Mouse (Mus musculus): ENCODE measurements around the gene Ccdc6. TPM values are rescaled to one million over a fixed set of nuclear protein-coding genes. Genes with fewer than 3 reads are reported as not detected.

Ccdc6 gene
- polyA plus RNA-seq, 1 experiment from 2014 or later: 14.4 TPM

- under 1% methylated on average over 34 of the region's 58 CpGs for WGBS
- H3K4me3 ChIP-seq: peak overlapping the region; percentile 95
Observed at GRCm38 (mm10) chr10:70097291-70097901, 475 bp downstream of the Ccdc6 start.

GRCm38 (mm10) chr10:70097911-70098569 is 1.1 kb downstream of the Ccdc6 start:
- Histone ChIP-seq H3K4me1 (peaks cover 24% of the 10 kb centered on the region), H3K27me3 (no peaks in the 10 kb centered on the region), H3K9me3 (peaks cover 2% of the 10 kb centered on the region; the same call in 1 of the 2 replicates), H3K4me2 (replicated peaks) (peak overlapping the region; percentile 87), H3K36me3 (0 out of 2 replicates have a peak, but pooled peaks cover 5% of the 10 kb centered on the region), H3K4me3 (peak overlapping the region; percentile 95), H3K27ac (peak overlapping the region; percentile 84), H3K9ac (peak overlapping the region; percentile 89)
- WGBS: under 1% methylated on average over 29 of the region's 29 CpGs
- peak; percentile 18; the same call in 1 of the 2 replicates for ATAC-seq (ENCODE audit: insufficient number of reproducible peaks, insufficient read depth, low FRiP score, low TSS enrichment)

More at GRCm38 (mm10) chr10:70097291-70097901, 475 bp downstream of the Ccdc6 start:
- Histone ChIP-seq H3K4me1 (peaks cover 24% of the 10 kb centered on the region), H3K27ac (peak overlapping the region; percentile 84), H3K4me2 (replicated peaks) (peak overlapping the region; percentile 87), H3K9ac (peak overlapping the region; percentile 89), H3K9me3 (peaks cover 2% of the 10 kb centered on the region; the same call in 1 of the 2 replicates), H3K36me3 (0 out of 2 replicates have a peak, but pooled peaks cover 2% of the 10 kb centered on the region), H3K27me3 (no peaks in the 10 kb centered on the region)
- peak; percentile 2; the same call in 1 of the 2 replicates for ATAC-seq (ENCODE audit: insufficient number of reproducible peaks, insufficient read depth, low FRiP score, low TSS enrichment)

- H3K4me2 ChIP-seq (replicated peaks): peak overlapping the region; percentile 87
- 0 out of 2 replicates have a peak, but pooled peaks cover 5% of the 10 kb centered on the region for H3K36me3 ChIP-seq
- 8% methylated on average over 6 of the region's 6 CpGs for WGBS
- H3K9me3 ChIP-seq: peaks cover 2% of the 10 kb centered on the region; the same call in 1 of the 2 replicates
- H3K27me3 ChIP-seq: no peaks in the 10 kb centered on the region
- peak overlapping the region; percentile 89 for H3K9ac ChIP-seq
- H3K4me3 ChIP-seq: peak overlapping the region; percentile 95
- H3K27ac ChIP-seq: no peak overlapping the region
- ATAC-seq (ENCODE audit: insufficient number of reproducible peaks, insufficient read depth, low FRiP score, low TSS enrichment): no peak
- H3K4me1 ChIP-seq: peaks cover 24% of the 10 kb centered on the region
Observed at GRCm38 (mm10) chr10:70098626-70099025, 1.7 kb downstream of the Ccdc6 start.

DNA sequence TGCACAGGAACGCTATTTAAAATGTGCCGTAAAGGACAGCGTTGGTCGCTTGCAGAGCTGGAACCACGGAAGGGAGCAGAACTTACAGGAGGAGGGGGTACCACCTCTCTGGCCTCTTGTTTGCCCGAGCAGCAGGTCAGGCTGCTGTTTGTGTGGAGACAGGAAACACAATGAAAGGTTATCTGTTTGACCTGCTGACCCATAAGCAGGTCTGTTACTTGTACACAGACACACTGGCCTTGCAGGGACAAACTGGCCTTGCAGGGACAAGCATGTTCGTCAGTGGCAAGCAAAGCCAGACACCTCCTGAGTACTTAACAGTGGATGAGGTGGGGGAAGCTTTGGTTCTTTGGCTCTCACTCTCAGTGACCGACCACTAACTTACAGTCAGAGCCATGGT is 2.1 kb downstream of the Ccdc6 start:
- 0 out of 2 replicates have a peak, but pooled peaks cover 5% of the 10 kb centered on the region for H3K36me3 ChIP-seq
- H3K4me3 ChIP-seq: peak overlapping the region; percentile 95
- H3K4me2 ChIP-seq (replicated peaks): peak overlapping the region; percentile 87
- peaks cover 2% of the 10 kb centered on the region; the same call in 1 of the 2 replicates for H3K9me3 ChIP-seq
- no peaks in the 10 kb centered on the region for H3K27me3 ChIP-seq
- ATAC-seq (ENCODE audit: insufficient number of reproducible peaks, insufficient read depth, low FRiP score, low TSS enrichment): no peak
- 0 out of 2 replicates have a peak overlapping the region, but pooled peaks have one; percentile 15 for H3K9ac ChIP-seq
- H3K27ac ChIP-seq: no peak overlapping the region
- peaks cover 24% of the 10 kb centered on the region for H3K4me1 ChIP-seq
- 18% methylated on average over 8 of the region's 8 CpGs for WGBS

GRCm38 (mm10) chr10:70102086-70102485 is 5.2 kb downstream of the Ccdc6 start:
- Histone ChIP-seq H3K4me3 (no peak overlapping the region), H3K27me3 (no peaks in the 10 kb centered on the region), H3K4me1 (peaks cover 29% of the 10 kb centered on the region), H3K9ac (no peak overlapping the region), H3K4me2 (replicated peaks) (no peak overlapping the region), H3K36me3 (0 out of 2 replicates have a peak, but pooled peaks cover 5% of the 10 kb centered on the region), H3K9me3 (peaks cover 2% of the 10 kb centered on the region; the same call in 1 of the 2 replicates), H3K27ac (no peak overlapping the region)
- 98% methylated on average over 4 of the region's 4 CpGs for WGBS
- ATAC-seq (ENCODE audit: insufficient number of reproducible peaks, insufficient read depth, low FRiP score, low TSS enrichment): no peak

DNA sequence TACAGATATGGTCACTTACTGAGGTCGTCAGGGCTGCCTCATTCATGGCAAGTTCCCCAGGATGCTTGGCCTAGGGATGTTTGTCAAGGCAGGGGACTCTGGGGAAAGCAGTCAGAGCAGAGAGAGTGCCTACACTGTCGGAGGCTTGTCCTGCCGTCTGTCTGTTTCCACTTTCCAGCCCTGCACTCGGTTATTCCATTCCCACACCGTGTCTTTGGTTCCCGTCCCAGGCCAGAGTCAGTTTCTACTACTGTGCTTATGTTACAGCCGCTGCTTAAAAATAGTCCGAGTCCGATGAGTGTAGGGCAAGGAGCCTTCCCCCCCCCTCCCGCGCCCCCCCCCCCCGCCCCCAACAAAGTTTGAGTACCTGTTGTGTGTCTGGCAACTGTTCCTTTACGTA is 11.1 kb downstream of the Ccdc6 start:
- H3K4me1 ChIP-seq: peaks cover 36% of the 10 kb centered on the region

GRCm38 (mm10) chr10:70109974-70110373 is 13.1 kb downstream of the Ccdc6 start:
- Histone ChIP-seq H3K9me3 (no peaks in the 10 kb centered on the region), H3K4me2 (replicated peaks) (no peak overlapping the region), H3K27ac (no peak overlapping the region), H3K36me3 (0 out of 2 replicates have a peak, but pooled peaks cover 4% of the 10 kb centered on the region), H3K4me3 (no peak overlapping the region), H3K4me1 (peaks cover 29% of the 10 kb centered on the region), H3K27me3 (no peaks in the 10 kb centered on the region), H3K9ac (no peak overlapping the region)
- 0 out of 2 replicates have a peak, but pooled peaks have one; percentile 28 for ATAC-seq (ENCODE audit: insufficient number of reproducible peaks, insufficient read depth, low FRiP score, low TSS enrichment)
- 54% methylated on average over 5 of the region's 5 CpGs for WGBS

More for the DNA sequence above, 11.1 kb downstream of the Ccdc6 start:
- Histone ChIP-seq H3K27me3 (no peaks in the 10 kb centered on the region), H3K27ac (no peak overlapping the region), H3K36me3 (no peaks in the 10 kb centered on the region), H3K9me3 (no peaks in the 10 kb centered on the region), H3K4me2 (replicated peaks) (no peak overlapping the region), H3K4me3 (no peak overlapping the region), H3K9ac (no peak overlapping the region)
- WGBS: 53% methylated on average over 13 of the region's 13 CpGs
- no peak for ATAC-seq (ENCODE audit: insufficient number of reproducible peaks, insufficient read depth, low FRiP score, low TSS enrichment)

- Histone ChIP-seq H3K4me1 (peaks cover 23% of the 10 kb centered on the region), H3K27me3 (no peaks in the 10 kb centered on the region), H3K27ac (no peak overlapping the region), H3K36me3 (0 out of 2 replicates have a peak, but pooled peaks cover 4% of the 10 kb centered on the region), H3K4me3 (no peak overlapping the region), H3K4me2 (replicated peaks) (no peak overlapping the region), H3K9me3 (no peaks in the 10 kb centered on the region), H3K9ac (no peak overlapping the region)
- ATAC-seq (ENCODE audit: insufficient number of reproducible peaks, insufficient read depth, low FRiP score, low TSS enrichment): no peak
- 95% methylated on average over 7 of the region's 7 CpGs for WGBS
Observed at GRCm38 (mm10) chr10:70110815-70111214, 13.9 kb downstream of the Ccdc6 start.

DNA sequence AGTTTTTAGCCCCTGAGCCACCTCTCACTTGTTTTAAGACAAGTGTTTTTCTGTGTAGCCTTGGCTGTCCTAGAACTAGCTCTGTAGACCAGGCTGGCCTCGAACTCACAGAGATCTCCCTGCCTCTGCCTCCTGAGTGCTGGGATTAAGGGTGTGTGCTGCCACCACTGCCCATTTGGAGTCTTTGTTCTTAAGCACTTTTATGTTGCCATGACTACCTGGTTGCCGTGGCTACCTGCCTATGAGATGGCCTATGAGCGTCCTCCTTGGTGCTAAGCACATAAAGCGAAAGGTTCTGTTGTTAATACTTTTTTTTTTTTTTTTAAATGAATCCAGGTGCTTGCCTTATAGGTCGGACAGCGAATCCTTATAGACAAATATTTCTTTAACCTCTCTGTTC is 14.7 kb downstream of the Ccdc6 start:
- no peak for ATAC-seq (ENCODE audit: insufficient number of reproducible peaks, insufficient read depth, low FRiP score, low TSS enrichment)
- Histone ChIP-seq H3K4me1 (peaks cover 23% of the 10 kb centered on the region), H3K27ac (no peak overlapping the region), H3K9ac (no peak overlapping the region), H3K36me3 (0 out of 2 replicates have a peak, but pooled peaks cover 4% of the 10 kb centered on the region), H3K9me3 (no peaks in the 10 kb centered on the region), H3K4me2 (replicated peaks) (no peak overlapping the region), H3K4me3 (no peak overlapping the region), H3K27me3 (no peaks in the 10 kb centered on the region)
- WGBS: 82% methylated on average over 6 of the region's 6 CpGs

DNA sequence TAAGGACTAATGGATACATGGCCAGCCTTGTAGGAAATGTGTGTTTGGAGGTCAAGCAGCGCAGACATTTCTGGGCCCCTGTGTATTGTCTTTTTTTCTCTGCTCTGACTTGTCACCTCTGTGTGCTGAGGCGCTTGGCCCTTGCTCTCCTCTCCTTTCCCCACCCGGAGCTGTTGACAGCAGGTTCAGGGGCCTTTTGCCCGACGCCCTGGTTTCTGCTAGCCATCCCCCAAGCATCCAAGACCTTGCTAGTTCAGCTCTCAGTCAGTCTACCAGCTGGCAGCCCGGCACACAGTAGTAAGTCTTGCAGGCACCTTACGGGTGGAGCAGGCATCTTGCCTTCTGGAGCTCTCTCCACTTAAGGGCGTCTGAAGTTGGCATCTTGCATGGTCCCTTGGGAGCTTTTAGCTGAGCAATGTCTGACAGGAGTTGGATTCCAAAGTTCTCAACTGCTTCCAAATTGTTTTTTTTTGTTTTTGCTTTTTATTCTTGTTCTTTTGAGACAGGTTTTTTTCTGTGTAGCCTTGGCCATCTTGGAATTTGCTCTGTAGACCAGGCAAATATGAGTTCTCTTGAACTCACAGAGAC is 17.2 kb downstream of the Ccdc6 start:
- no peak overlapping the region for H3K4me2 ChIP-seq (replicated peaks)
- H3K9me3 ChIP-seq: no peaks in the 10 kb centered on the region
- H3K4me3 ChIP-seq: no peak overlapping the region
- H3K27me3 ChIP-seq: no peaks in the 10 kb centered on the region
- no peak overlapping the region for H3K9ac ChIP-seq
- H3K36me3 ChIP-seq: 0 out of 2 replicates have a peak, but pooled peaks cover 4% of the 10 kb centered on the region
- WGBS: 89% methylated on average over 8 of the region's 8 CpGs
- ATAC-seq (ENCODE audit: insufficient number of reproducible peaks, insufficient read depth, low FRiP score, low TSS enrichment): no peak
- no peak overlapping the region for H3K27ac ChIP-seq
- peaks cover 13% of the 10 kb centered on the region for H3K4me1 ChIP-seq

- no peak overlapping the region for H3K4me2 ChIP-seq (replicated peaks)
- H3K9me3 ChIP-seq: no peaks in the 10 kb centered on the region
- H3K27ac ChIP-seq: no peak overlapping the region
- no peaks in the 10 kb centered on the region for H3K27me3 ChIP-seq
- WGBS: 89% methylated on average over 7 of the region's 7 CpGs
- 0 out of 2 replicates have a peak, but pooled peaks cover 4% of the 10 kb centered on the region for H3K36me3 ChIP-seq
- no peak for ATAC-seq (ENCODE audit: insufficient number of reproducible peaks, insufficient read depth, low FRiP score, low TSS enrichment)
- H3K9ac ChIP-seq: no peak overlapping the region
- peaks cover 18% of the 10 kb centered on the region for H3K4me1 ChIP-seq
- no peak overlapping the region for H3K4me3 ChIP-seq
Observed at GRCm38 (mm10) chr10:70116454-70116853, 19.5 kb downstream of the Ccdc6 start.
